Mouse (Mus musculus) neural tube, embryonic 14.5 days (tissue): Measurements from ENCODE around the gene Lbp. TPM values are rescaled to one million over a fixed set of nuclear protein-coding genes. Genes with fewer than 3 reads are reported as not detected.
A peak's percentile ranks its signal among the peaks of the same experiment; 100 is the strongest.

Experiments used
- ATAC-seq: fragments of 200-750 bp; cut with Nextera tagmentation; 2 replicates; pipeline ENCODE4 v1.8.0; 2017; ENCODE audit warnings: low read depth, mild to moderate bottlenecking, moderate TSS enrichment, moderate library complexity
- H3K27ac ChIP-seq: fragments of 300-500 bp; sonication (generic); 2 replicates; pipeline ENCODE4 v1.5.1; 2014; ENCODE audit warnings: low read depth, mild to moderate bottlenecking, control low read depth, low read length, moderate library complexity, mixed read lengths
- H3K27me3 ChIP-seq: fragments of 300-500 bp; sonication (generic); 2 replicates; pipeline ENCODE4 v1.6.1; 2014; ENCODE audit warnings: low read length; ENCODE audit not compliant: control insufficient read depth, insufficient read depth
- H3K36me3 ChIP-seq: fragments of 300-500 bp; sonication (generic); 2 replicates; pipeline ENCODE4 v1.6.1; 2014; ENCODE audit warnings: low read length, mixed read lengths; ENCODE audit not compliant: control insufficient read depth, insufficient read depth
- H3K4me1 ChIP-seq: fragments of 300-500 bp; sonication (generic); 2 replicates; pipeline ENCODE4 v1.6.1; 2014; ENCODE audit warnings: low read length; ENCODE audit not compliant: control insufficient read depth, insufficient read depth
- H3K4me2 ChIP-seq: fragments of 300-500 bp; sonication (generic); 2 replicates; pipeline ENCODE4 v1.6.1; 2014; ENCODE audit warnings: mild to moderate bottlenecking, low read depth, low read length, control low read depth
- H3K4me3 ChIP-seq: fragments of 300-500 bp; sonication (generic); 2 replicates; pipeline ENCODE4 v1.5.1; 2014; ENCODE audit warnings: low read depth, low read length, control low read depth, mixed read lengths
- H3K9ac ChIP-seq: fragments of 300-500 bp; sonication (generic); replicated peaks from 2 replicates; pipeline ENCODE4 v1.6.1; 2014; ENCODE audit warnings: low read depth, mild to moderate bottlenecking, control low read depth, low read length, mixed read lengths
- H3K9me3 ChIP-seq: fragments of 300-500 bp; sonication (generic); 2 replicates; pipeline ENCODE4 v1.6.1; 2016; ENCODE audit warnings: low read length; ENCODE audit not compliant: control insufficient read depth
- WGBS: fragments of 180-500 bp; shearing (Covaris S2); extraction: QIAGEN DNeasy Blood & Tissue Kit; methylation state at CpG from one replicate; pipeline ENCODE4 v1.1.7; 2014; 5-methylcytosine and 5-hydroxymethylcytosine counted together
- polyA plus RNA-seq: library from polyadenylated mRNA; unstranded; fragments of >200 nt; fragmentation: Nextera tagmentation; extraction: Ambion mirVana; gene quantifications from 2 replicates; pipeline ENCODE4 v1.2.1, GENCODE M21; 2014

Gene Lbp
- polyA plus RNA-seq, 1 experiment from 2014 or later, result 0.62 TPM

GRCm38 (mm10) chr2:158361678-158362320 is 55.5 kb downstream of the Lbp start:
- Histone ChIP-seq H3K4me3 (peak overlapping the region; percentile 79), H3K36me3 (peaks cover 29% of the 10 kb centered on the region), H3K4me1 (peaks cover 11% of the 10 kb centered on the region), H3K27ac (peak overlapping the region; percentile 29; the same call in 1 of the 2 replicates), H3K9me3 (no peaks in the 10 kb centered on the region), H3K27me3 (no peaks in the 10 kb centered on the region), H3K9ac (no peak overlapping the region), H3K4me2 (peak overlapping the region; percentile 86; the same call in 1 of the 2 replicates)
- 0 out of 2 replicates have a peak, but pooled peaks have one; percentile 35 for ATAC-seq
- 45% methylated on average over 8 of the region's 8 CpGs for WGBS

GRCm38 (mm10) chr2:158364175-158364574 is 57.9 kb downstream of the Lbp start:
- H3K4me1 ChIP-seq, result peaks cover 11% of the 10 kb centered on the region
- H3K4me3 ChIP-seq, result no peak overlapping the region
- H3K9ac ChIP-seq, result no peak overlapping the region
- H3K36me3 ChIP-seq, result peaks cover 6% of the 10 kb centered on the region
- 86% methylated on average over 4 of the region's 4 CpGs for WGBS
- H3K27ac ChIP-seq, result no peak overlapping the region
- no peaks in the 10 kb centered on the region for H3K9me3 ChIP-seq
- H3K27me3 ChIP-seq, result no peaks in the 10 kb centered on the region
- H3K4me2 ChIP-seq, result no peak overlapping the region
- ATAC-seq, result no peak

- Histone ChIP-seq H3K4me1 (peaks cover 3% of the 10 kb centered on the region), H3K27ac (no peak overlapping the region), H3K4me3 (no peak overlapping the region), H3K36me3 (no peaks in the 10 kb centered on the region), H3K9ac (no peak overlapping the region), H3K27me3 (no peaks in the 10 kb centered on the region), H3K9me3 (no peaks in the 10 kb centered on the region), H3K4me2 (no peak overlapping the region)
- ATAC-seq, result no peak
- WGBS, result 80% methylated on average over 12 of the region's 12 CpGs
Measured at GRCm38 (mm10) chr2:158365099-158365850, 59.0 kb downstream of the Lbp start.

GRCm38 (mm10) chr2:158367654-158368053 is 61.4 kb downstream of the Lbp start:
- H3K27me3 ChIP-seq, result no peaks in the 10 kb centered on the region
- no peak for ATAC-seq
- no peak overlapping the region for H3K9ac ChIP-seq
- WGBS, result 92% methylated on average over 5 of the region's 5 CpGs
- H3K9me3 ChIP-seq, result no peaks in the 10 kb centered on the region
- no peak overlapping the region for H3K4me3 ChIP-seq
- H3K4me2 ChIP-seq, result no peak overlapping the region
- no peak overlapping the region for H3K27ac ChIP-seq
- H3K4me1 ChIP-seq, result no peaks in the 10 kb centered on the region
- no peaks in the 10 kb centered on the region for H3K36me3 ChIP-seq

- no peak overlapping the region for H3K4me2 ChIP-seq
- ATAC-seq, result no peak
- H3K9me3 ChIP-seq, result no peaks in the 10 kb centered on the region
- H3K9ac ChIP-seq, result no peak overlapping the region
- H3K27ac ChIP-seq, result no peak overlapping the region
- no peaks in the 10 kb centered on the region for H3K4me1 ChIP-seq
- no peak overlapping the region for H3K4me3 ChIP-seq
- H3K27me3 ChIP-seq, result no peaks in the 10 kb centered on the region
- no peaks in the 10 kb centered on the region for H3K36me3 ChIP-seq
- 94% methylated on average over 8 of the region's 8 CpGs for WGBS
Measured at GRCm38 (mm10) chr2:158368313-158368712, 62.0 kb downstream of the Lbp start.

GRCm38 (mm10) chr2:158369474-158370172 is 63.3 kb downstream of the Lbp start:
- H3K27ac ChIP-seq, result no peak overlapping the region
- whole genome bisulfite sequencing, result 78% methylated on average over 3 of the region's 3 CpGs
- H3K4me3 ChIP-seq, result no peak overlapping the region
- H3K4me1 ChIP-seq, result no peaks in the 10 kb centered on the region
- no peaks in the 10 kb centered on the region for H3K27me3 ChIP-seq
- H3K9me3 ChIP-seq, result no peaks in the 10 kb centered on the region
- no peaks in the 10 kb centered on the region for H3K36me3 ChIP-seq
- no peak overlapping the region for H3K4me2 ChIP-seq
- no peak for ATAC-seq
- no peak overlapping the region for H3K9ac ChIP-seq

GRCm38 (mm10) chr2:158370173-158370550 is 63.9 kb downstream of the Lbp start:
- ATAC-seq, result no peak

GRCm38 (mm10) chr2:158373061-158373460 is 66.8 kb downstream of the Lbp start:
- Histone ChIP-seq H3K27ac (no peak overlapping the region), H3K4me1 (peaks cover 6% of the 10 kb centered on the region), H3K9me3 (no peaks in the 10 kb centered on the region), H3K4me3 (no peak overlapping the region), H3K36me3 (0 out of 2 replicates have a peak, but pooled peaks cover 5% of the 10 kb centered on the region), H3K9ac (no peak overlapping the region), H3K27me3 (no peaks in the 10 kb centered on the region), H3K4me2 (no peak overlapping the region)
- WGBS, result 85% methylated on average over 5 of the region's 5 CpGs
- no peak for ATAC-seq

More at GRCm38 (mm10) chr2:158370173-158370550, 63.9 kb downstream of the Lbp start:
- H3K4me2 ChIP-seq, result no peak overlapping the region
- no peak overlapping the region for H3K27ac ChIP-seq
- no peak overlapping the region for H3K9ac ChIP-seq
- 13% methylated on average over 5 of the region's 5 CpGs for WGBS
- no peaks in the 10 kb centered on the region for H3K27me3 ChIP-seq
- no peak overlapping the region for H3K4me3 ChIP-seq
- H3K4me1 ChIP-seq, result no peaks in the 10 kb centered on the region
- no peaks in the 10 kb centered on the region for H3K36me3 ChIP-seq
- no peaks in the 10 kb centered on the region for H3K9me3 ChIP-seq

- ATAC-seq, result no peak
- 68% methylated on average over 7 of the region's 7 CpGs for WGBS
- H3K4me3 ChIP-seq, result no peak overlapping the region
Measured at GRCm38 (mm10) chr2:158373516-158373915, 67.2 kb downstream of the Lbp start.

More at GRCm38 (mm10) chr2:158373516-158373915, 67.2 kb downstream of the Lbp start:
- H3K4me1 ChIP-seq, result peaks cover 8% of the 10 kb centered on the region
- H3K4me2 ChIP-seq, result no peak overlapping the region
- H3K27me3 ChIP-seq, result no peaks in the 10 kb centered on the region
- H3K36me3 ChIP-seq, result 0 out of 2 replicates have a peak, but pooled peaks cover 10% of the 10 kb centered on the region
- H3K9me3 ChIP-seq, result no peaks in the 10 kb centered on the region
- no peak overlapping the region for H3K27ac ChIP-seq
- no peak overlapping the region for H3K9ac ChIP-seq
